Mouse (Mus musculus) E14TG2a.4 (cell line): Measurements from ENCODE around the gene Lrrc32.

Experiments
- H3K27me3 ChIP-seq: 2 replicates; pipeline ENCODE4 v1.6.1; 2014; ENCODE audit warnings: low read length, control low read depth; ENCODE audit not compliant: insufficient read depth
- H3K36me3 ChIP-seq: 2 replicates; pipeline ENCODE4 v1.6.1; 2014; ENCODE audit warnings: low read length, control low read depth; ENCODE audit not compliant: insufficient read depth
- H3K4me1 ChIP-seq: replicated peaks from 2 replicates; pipeline ENCODE4 v1.6.1; 2014; ENCODE audit warnings: low read depth, low read length, control low read depth
- H3K4me3 ChIP-seq: replicated peaks from 2 replicates; pipeline ENCODE4 v1.5.1; 2014; ENCODE audit warnings: mild to moderate bottlenecking, low read length
- H3K9me3 ChIP-seq: 2 replicates; pipeline ENCODE4 v1.6.1; 2014; ENCODE audit warnings: low read length, control low read depth
- CTCF ChIP-seq: conservative IDR thresholded peaks from 2 replicates; pipeline ENCODE4 v1.5.1; 2014; ENCODE audit warnings: low read length
- NANOG ChIP-seq: IDR thresholded peaks from 2 replicates; pipeline ENCODE4 v1.6.1; 2014; ENCODE audit warnings: borderline replicate concordance, low read length, mixed read lengths
- POU5F1 ChIP-seq: IDR thresholded peaks from 2 replicates; pipeline ENCODE4 v1.6.1; 2014; ENCODE audit warnings: low read length, borderline replicate concordance

The Lrrc32 gene

GRCm38 (mm10) chr7:98491451-98492200, 2.5 kb downstream of the Lrrc32 start:
- H3K9me3 ChIP-seq = peaks cover 10% of the 10 kb centered on the region
- H3K36me3 ChIP-seq = no peaks in the 10 kb centered on the region
- peaks cover 82% of the 10 kb centered on the region for H3K27me3 ChIP-seq
- TF ChIP-seq NANOG (no peak), POU5F1 (no peak), CTCF (no peak)
- H3K4me1 ChIP-seq = peaks cover 28% of the 10 kb centered on the region
- no peak overlapping the region for H3K4me3 ChIP-seq

DNA sequence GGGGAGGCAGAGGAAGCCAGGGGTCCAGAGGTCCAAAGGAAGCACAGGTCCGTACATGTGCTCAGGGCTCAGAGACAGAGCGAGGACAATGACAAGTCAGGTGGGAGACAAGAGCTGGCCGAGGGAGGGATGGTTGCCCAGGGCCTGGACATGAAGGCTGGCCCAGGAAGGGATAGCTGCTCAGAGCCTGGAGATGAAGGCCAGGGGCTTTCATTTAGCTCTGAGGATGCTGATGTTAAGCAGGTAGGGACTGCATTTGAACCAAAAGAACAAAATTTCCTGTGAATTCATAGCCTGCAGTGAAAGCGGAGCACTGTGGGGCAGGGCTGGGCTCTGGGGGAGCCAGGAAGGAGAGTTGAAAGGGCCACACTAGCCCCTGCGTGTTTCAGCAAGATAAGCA, 3.2 kb downstream of the Lrrc32 start:
- Histone ChIP-seq H3K9me3 (peaks cover 10% of the 10 kb centered on the region), H3K27me3 (peaks cover 79% of the 10 kb centered on the region), H3K36me3 (no peaks in the 10 kb centered on the region), H3K4me1 (peaks cover 28% of the 10 kb centered on the region), H3K4me3 (no peak overlapping the region)
- TF ChIP-seq CTCF = no peak
- TF ChIP-seq NANOG = no peak
- no peak for TF ChIP-seq POU5F1

DNA sequence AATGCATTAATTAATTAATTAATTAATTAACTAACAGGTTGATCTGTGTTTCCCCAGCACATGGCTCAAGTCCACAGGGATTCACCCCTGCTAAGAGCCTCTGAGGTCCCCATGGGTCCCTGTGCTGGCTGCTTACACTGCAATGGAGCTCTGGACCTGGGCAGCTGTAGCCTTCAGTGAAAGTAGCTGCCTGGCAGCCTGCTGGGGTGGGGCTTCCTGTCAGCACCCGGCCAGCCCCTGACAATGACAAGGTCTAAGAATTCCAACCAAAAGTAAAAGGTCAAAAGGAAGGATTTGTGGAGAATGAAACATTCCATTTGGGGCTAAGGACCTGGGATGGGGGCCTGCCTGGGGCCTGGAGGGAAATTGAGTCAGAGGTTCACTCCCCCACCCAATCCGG, 4.2 kb downstream of the Lrrc32 start:
- TF ChIP-seq NANOG (no peak), CTCF (no peak), POU5F1 (no peak)
- Histone ChIP-seq H3K4me1 (peaks cover 28% of the 10 kb centered on the region), H3K36me3 (no peaks in the 10 kb centered on the region), H3K9me3 (peaks cover 10% of the 10 kb centered on the region), H3K27me3 (peaks cover 79% of the 10 kb centered on the region), H3K4me3 (no peak overlapping the region)

DNA sequence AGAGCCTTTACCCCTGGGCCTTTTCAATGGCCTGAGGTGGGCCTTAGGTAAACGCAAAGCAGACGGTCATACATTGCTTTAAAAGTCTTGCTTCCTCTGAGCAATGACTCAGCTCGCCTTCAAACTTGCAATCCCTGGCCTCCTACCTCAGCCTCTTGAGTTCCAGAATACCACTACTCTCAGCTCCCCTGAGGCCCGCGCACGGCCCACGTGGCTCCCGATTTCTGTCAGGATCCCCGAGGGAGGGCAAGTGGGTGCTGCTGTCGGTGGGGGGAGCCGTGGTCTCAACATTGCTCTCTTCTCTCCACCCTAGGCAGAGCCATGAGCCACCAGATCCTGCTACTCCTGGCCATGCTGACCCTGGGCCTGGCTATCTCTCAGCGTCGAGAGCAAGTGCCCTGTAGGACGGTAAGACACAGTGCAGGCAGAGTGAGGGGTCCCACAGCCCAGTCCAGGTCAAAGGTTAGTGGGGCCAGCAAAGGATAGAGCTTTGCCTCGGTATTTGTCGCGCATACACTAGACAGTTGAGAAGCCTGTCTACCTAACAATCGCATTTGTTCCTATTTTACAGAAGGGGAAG, 4.9 kb downstream of the Lrrc32 start:
- Histone ChIP-seq H3K4me3 (no peak overlapping the region), H3K4me1 (peaks cover 27% of the 10 kb centered on the region), H3K27me3 (peaks cover 79% of the 10 kb centered on the region), H3K36me3 (no peaks in the 10 kb centered on the region), H3K9me3 (peaks cover 10% of the 10 kb centered on the region)
- TF ChIP-seq CTCF = no peak
- no peak for TF ChIP-seq NANOG
- TF ChIP-seq POU5F1 = no peak

- Histone ChIP-seq H3K9me3 (peaks cover 10% of the 10 kb centered on the region), H3K27me3 (peaks cover 82% of the 10 kb centered on the region), H3K4me1 (peaks cover 28% of the 10 kb centered on the region), H3K36me3 (no peaks in the 10 kb centered on the region), H3K4me3 (no peak overlapping the region)
- no peak for TF ChIP-seq NANOG
Observed at GRCm38 (mm10) chr7:98495591-98495990, 6.5 kb downstream of the Lrrc32 start.

DNA sequence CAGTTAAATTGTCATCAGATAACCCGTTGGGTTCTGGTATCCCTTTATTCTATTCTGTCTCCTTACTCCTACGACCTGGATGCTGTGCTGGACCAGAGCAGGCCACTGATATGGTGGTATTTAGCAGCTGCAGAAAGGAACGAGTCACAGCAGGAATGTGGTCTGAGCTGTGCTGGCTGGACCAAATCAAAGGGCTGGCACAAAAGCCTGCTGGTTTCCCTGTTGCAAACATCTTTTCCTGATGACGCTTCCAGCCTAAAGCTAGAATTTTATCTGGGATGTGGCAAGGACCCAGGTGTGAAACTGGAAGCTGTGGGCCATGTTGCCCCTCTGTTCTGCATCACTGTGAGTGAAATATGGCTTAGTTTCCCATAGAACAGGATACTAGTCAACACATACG, 8.4 kb downstream of the Lrrc32 start:
- H3K9me3 ChIP-seq = peaks cover 10% of the 10 kb centered on the region
- TF ChIP-seq POU5F1 (no peak), NANOG (no peak), CTCF (no peak)
- peaks cover 72% of the 10 kb centered on the region for H3K27me3 ChIP-seq
- H3K36me3 ChIP-seq = no peaks in the 10 kb centered on the region
- no peak overlapping the region for H3K4me3 ChIP-seq
- H3K4me1 ChIP-seq = peaks cover 26% of the 10 kb centered on the region

DNA sequence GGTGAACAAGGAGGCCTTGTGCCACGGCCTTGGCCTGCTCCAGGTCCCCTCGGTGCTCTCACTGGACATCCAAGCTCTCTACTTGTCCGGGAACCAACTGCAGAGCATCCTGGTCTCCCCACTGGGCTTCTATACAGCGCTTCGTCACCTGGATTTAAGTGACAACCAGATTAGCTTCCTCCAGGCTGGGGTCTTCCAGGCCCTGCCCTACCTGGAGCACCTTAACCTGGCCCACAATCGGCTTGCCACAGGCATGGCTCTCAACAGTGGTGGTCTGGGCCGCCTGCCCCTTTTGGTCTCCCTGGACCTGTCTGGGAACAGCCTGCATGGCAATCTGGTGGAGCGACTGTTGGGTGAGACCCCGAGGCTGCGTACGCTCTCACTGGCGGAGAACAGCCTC, 9.0 kb downstream of the Lrrc32 start:
- Histone ChIP-seq H3K4me1 (peaks cover 25% of the 10 kb centered on the region), H3K27me3 (peaks cover 74% of the 10 kb centered on the region), H3K4me3 (0 out of 2 replicates have a peak overlapping the region, but pooled peaks have one; percentile 1), H3K9me3 (peaks cover 10% of the 10 kb centered on the region), H3K36me3 (no peaks in the 10 kb centered on the region)
- TF ChIP-seq POU5F1 = no peak
- no peak for TF ChIP-seq NANOG
- no peak for TF ChIP-seq CTCF

DNA sequence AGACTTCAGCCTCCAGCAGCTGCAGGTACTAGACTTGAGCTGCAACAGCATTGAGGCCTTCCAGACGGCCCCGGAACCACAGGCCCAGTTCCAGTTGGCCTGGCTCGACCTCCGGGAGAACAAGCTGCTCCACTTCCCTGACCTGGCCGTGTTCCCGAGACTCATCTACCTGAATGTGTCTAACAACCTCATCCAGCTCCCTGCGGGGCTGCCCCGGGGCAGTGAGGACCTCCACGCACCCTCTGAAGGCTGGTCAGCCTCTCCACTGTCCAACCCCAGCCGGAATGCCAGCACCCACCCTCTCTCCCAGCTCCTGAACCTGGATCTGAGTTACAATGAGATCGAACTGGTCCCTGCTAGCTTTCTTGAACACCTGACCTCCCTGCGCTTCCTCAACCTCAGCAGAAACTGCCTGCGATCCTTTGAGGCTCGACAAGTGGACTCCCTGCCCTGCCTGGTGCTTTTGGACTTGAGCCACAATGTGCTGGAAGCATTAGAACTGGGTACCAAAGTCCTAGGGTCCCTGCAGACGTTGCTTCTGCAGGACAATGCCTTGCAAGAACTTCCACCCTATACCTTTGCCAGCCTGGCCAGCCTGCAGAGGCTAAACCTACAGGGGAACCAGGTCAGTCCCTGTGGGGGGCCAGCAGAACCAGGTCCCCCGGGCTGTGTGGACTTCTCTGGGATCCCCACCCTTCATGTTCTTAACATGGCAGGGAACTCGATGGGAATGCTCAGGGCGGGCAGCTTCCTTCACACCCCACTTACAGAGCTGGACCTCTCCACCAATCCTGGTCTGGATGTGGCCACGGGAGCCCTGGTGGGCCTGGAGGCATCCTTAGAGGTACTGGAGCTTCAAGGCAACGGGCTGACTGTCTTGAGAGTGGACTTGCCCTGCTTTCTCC, 9.8 kb downstream of the Lrrc32 start:
- Histone ChIP-seq H3K36me3 (no peaks in the 10 kb centered on the region), H3K4me3 (peak overlapping the region; percentile 43), H3K4me1 (peaks cover 17% of the 10 kb centered on the region), H3K9me3 (peaks cover 10% of the 10 kb centered on the region), H3K27me3 (peaks cover 80% of the 10 kb centered on the region)
- no peak for TF ChIP-seq CTCF
- TF ChIP-seq POU5F1 = no peak
- no peak for TF ChIP-seq NANOG
